Mouse (Mus musculus): ENCODE results near the gene Mok. TPM values are rescaled to one million over a fixed set of nuclear protein-coding genes. Genes with fewer than 3 reads are reported as not detected.

The Mok gene
- polyA plus RNA-seq, 1 experiment from 2014 or later: 5.4 TPM

Other genes starting within 250 kb of the Mok start
- gene Dync1h1, start 239.5 kb downstream of the Mok start, polyA plus RNA-seq (2014; fragmentation: Nextera tagmentation; extraction: Ambion mirVana): 67.7 and 70.6 TPM in 2 replicates
- gene 1700001K19Rik, start 158.3 kb downstream of the Mok start, polyA plus RNA-seq (2014; fragmentation: Nextera tagmentation; extraction: Ambion mirVana): not detected in 2 replicates
- 825 and 887 TPM in 2 replicates for gene Hsp90aa1, start 138.2 kb downstream of the Mok start, polyA plus RNA-seq (2014; fragmentation: Nextera tagmentation; extraction: Ambion mirVana)
- 25.1 and 27.6 TPM in 2 replicates for gene Wdr20, start 103.0 kb downstream of the Mok start, polyA plus RNA-seq (2014; fragmentation: Nextera tagmentation; extraction: Ambion mirVana)
- gene Zfp839, start 9.3 kb upstream of the Mok start, polyA plus RNA-seq (2014; fragmentation: Nextera tagmentation; extraction: Ambion mirVana): 4.6 and 5.9 TPM in 2 replicates
- 80.8 and 89.5 TPM in 2 replicates for gene Cinp, start 48.2 kb upstream of the Mok start, polyA plus RNA-seq (2014; fragmentation: Nextera tagmentation; extraction: Ambion mirVana)
- gene Tecpr2, start 48.3 kb upstream of the Mok start, polyA plus RNA-seq (2014; fragmentation: Nextera tagmentation; extraction: Ambion mirVana): 3.8 and 4.8 TPM in 2 replicates
- 10.3 and 10.4 TPM in 2 replicates for gene Ankrd9, start 138.1 kb upstream of the Mok start, polyA plus RNA-seq (2014; fragmentation: Nextera tagmentation; extraction: Ambion mirVana)
- gene Rcor1, start 198.4 kb upstream of the Mok start, polyA plus RNA-seq (2014; fragmentation: Nextera tagmentation; extraction: Ambion mirVana): 17.6 and 19.2 TPM in 2 replicates